Mouse (Mus musculus): ENCODE data around the gene Heatr5a. TPM values are rescaled to one million over a fixed set of nuclear protein-coding genes. Genes with fewer than 3 reads are reported as not detected.

Heatr5a gene
- 15.1 and 15.8 TPM in 2 replicates for polyA plus RNA-seq (2012; rRNA removed)

DNA sequence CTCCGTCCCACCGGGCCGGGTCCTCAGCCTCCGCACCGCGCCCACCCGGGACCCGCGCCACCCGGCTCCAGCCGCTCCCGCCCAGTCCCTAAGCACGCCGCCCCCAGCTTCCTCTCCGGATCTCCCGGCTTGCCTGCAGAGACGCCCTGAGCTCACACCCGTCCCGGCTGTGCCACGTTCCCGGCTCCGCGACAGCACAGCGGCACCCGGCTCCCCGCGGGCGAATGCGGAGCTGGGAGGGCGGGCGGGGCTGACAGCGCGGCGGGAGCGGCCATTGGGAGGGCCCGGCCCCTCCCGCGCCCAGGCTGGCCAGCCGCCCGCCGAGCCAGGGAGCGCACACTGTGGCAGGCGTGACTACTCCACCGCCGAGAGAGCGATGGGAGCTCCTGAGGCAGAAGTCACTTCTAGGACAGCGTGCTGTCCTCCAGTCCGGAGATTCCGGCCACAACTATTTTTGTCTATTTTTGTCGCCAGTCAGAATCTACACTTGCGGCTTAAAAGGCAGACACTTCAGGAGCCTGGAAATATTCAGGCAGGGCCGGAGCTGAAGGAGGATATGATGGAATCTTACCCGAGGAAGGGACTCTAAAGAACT is at the start of gene Heatr5a:
Heatr5a (minus strand) TSS at position 252 of the 595 bp plus-strand sequence.

GRCm38 (mm10) chr12:52005877-52006632 is 34.9 kb upstream of the Heatr5a start, which contains the start of gene Dtd2:
Dtd2 (minus strand) TSS chr12:52006501.

GRCm38 (mm10) chr12:51829290-51830076 is 141.6 kb downstream of the Heatr5a start, which contains the start of gene Hectd1:
Hectd1 (minus strand) TSS chr12:51829536.

Other genes starting within 250 kb of the Heatr5a start
- 35.5 and 37.2 TPM in 2 replicates for gene Hectd1, start 141.8 kb downstream of the Heatr5a start, polyA plus RNA-seq (2012; rRNA removed)
- 9.7 and 10.8 TPM in 2 replicates for gene Dtd2, start 35.2 kb upstream of the Heatr5a start, polyA plus RNA-seq (2012; rRNA removed)
- gene Gpr33, start 56.7 kb upstream of the Heatr5a start, polyA plus RNA-seq (2012; rRNA removed): not detected in 2 replicates
- gene Nubpl, start 126.4 kb upstream of the Heatr5a start, polyA plus RNA-seq (2012; rRNA removed): 4.5 and 5.2 TPM in 2 replicates

All from central nervous system, embryonic 14 days (tissue).